Mouse (Mus musculus): ENCODE measurements at regions not wholly inside any gene's neighbourhood (a gene's known extent, or its start where the extent isn't known, plus 50 kb on each side); places are given as distances from the start of the nearest gene placed in this dataset.

DNA sequence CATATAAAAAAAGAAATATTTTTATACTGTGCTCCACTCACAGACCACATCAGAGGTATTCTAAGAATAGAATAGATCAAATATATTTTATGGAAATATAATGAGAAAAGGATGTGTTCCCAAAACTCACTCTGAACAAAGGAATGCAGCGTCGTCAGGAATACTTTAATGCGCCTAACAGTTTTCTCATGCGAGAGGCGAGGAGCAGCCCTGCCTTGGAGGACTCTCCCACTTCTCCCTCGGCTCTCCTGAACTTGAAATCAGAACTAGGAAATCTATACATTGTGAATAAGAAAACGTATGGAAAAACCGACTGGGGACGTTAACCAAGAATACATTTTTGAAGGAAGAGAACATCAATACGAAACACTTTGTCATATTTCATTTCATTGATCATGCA is 368.3 kb upstream of the Zeb2 start:
- Histone ChIP-seq H3K27me3 (replicated peaks; ENCODE audit: control insufficient read depth, insufficient read depth, low read length) (no peaks in the 10 kb centered on the region), H3K36me3 (ENCODE audit: control insufficient read depth, insufficient read depth, low read length) (no peaks in the 10 kb centered on the region), H3K27ac (ENCODE audit: low read depth, low read length) (no peak overlapping the region), H3K9ac (ENCODE audit: low read depth, low read length) (no peak overlapping the region), H3K4me3 (ENCODE audit: low read length) (no peak overlapping the region), H3K4me1 (ENCODE audit: control insufficient read depth, insufficient read depth, low read depth, low read length) (no peaks in the 10 kb centered on the region), H3K9me3 (ENCODE audit: control insufficient read depth, low read length) (no peaks in the 10 kb centered on the region), H3K4me2 (ENCODE audit: low read length) (no peak overlapping the region)
- WGBS: 74% methylated on average over 10 of the region's 10 CpGs
- ATAC-seq: no peak

- Histone ChIP-seq H3K4me2 (ENCODE audit: low read length) (no peak overlapping the region), H3K9ac (ENCODE audit: low read depth, low read length) (no peak overlapping the region), H3K27ac (ENCODE audit: low read depth, low read length) (no peak overlapping the region), H3K4me1 (ENCODE audit: control insufficient read depth, insufficient read depth, low read depth, low read length) (no peaks in the 10 kb centered on the region), H3K9me3 (ENCODE audit: control insufficient read depth, low read length) (no peaks in the 10 kb centered on the region), H3K36me3 (ENCODE audit: control insufficient read depth, insufficient read depth, low read length) (no peaks in the 10 kb centered on the region), H3K4me3 (ENCODE audit: low read length) (no peak overlapping the region), H3K27me3 (replicated peaks; ENCODE audit: control insufficient read depth, insufficient read depth, low read length) (no peaks in the 10 kb centered on the region)
- WGBS: 74% methylated on average over 2 of the region's 2 CpGs
- no peak for ATAC-seq
These were observed 363.5 kb upstream of the Zeb2 start for GRCm38 (mm10) chr2:45480671-45481070.

DNA sequence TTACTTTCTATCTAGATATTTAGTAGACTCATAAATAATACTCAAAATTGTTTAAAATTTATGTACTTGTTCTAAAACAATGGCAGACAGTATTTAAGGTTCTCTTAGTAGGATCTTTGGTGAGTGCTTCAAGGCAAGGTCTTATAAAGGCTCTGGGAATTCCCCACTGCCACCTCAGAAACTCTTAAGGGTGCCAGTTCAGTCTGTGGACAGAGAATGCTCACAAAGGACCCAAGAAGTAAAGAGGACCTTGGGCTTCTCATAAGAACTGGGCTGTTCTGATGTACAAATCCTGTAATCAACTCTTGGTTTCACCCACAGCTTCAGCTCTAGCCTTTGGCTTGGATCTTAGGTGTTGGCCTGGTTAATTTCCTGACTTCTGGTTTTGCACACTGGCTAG is 358.8 kb upstream of the Zeb2 start:
- H3K4me3 ChIP-seq (ENCODE audit: low read length): no peak overlapping the region
- no peaks in the 10 kb centered on the region for H3K9me3 ChIP-seq (ENCODE audit: control insufficient read depth, low read length)
- no peak overlapping the region for H3K4me2 ChIP-seq (ENCODE audit: low read length)
- H3K4me1 ChIP-seq (ENCODE audit: control insufficient read depth, insufficient read depth, low read depth, low read length): no peaks in the 10 kb centered on the region
- no peak overlapping the region for H3K27ac ChIP-seq (ENCODE audit: low read depth, low read length)
- no peak for ATAC-seq
- no peaks in the 10 kb centered on the region for H3K36me3 ChIP-seq (ENCODE audit: control insufficient read depth, insufficient read depth, low read length)
- H3K9ac ChIP-seq (ENCODE audit: low read depth, low read length): no peak overlapping the region
- H3K27me3 ChIP-seq (replicated peaks; ENCODE audit: control insufficient read depth, insufficient read depth, low read length): no peaks in the 10 kb centered on the region

DNA sequence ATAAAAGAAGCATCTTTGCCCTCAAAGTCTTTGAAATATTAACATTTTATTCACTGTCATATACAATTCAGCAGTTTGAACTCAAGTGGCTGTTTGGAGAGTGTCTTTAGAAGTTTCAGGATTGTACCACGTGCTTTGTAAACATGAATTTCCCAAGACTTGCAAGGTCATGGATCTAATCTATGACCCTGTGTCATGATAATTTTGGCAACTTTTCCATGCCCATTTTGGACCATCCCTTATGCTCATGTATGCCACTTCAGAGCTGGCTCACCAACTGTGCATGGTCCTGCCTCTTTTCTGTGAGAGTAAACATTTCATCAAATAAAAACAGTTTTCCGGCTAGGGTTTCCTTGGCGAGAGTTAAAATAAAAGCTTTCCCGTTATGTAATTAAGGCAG is 347.1 kb upstream of the Zeb2 start:
- ATAC-seq: no peak
- Histone ChIP-seq H3K9me3 (ENCODE audit: control insufficient read depth, low read length) (no peaks in the 10 kb centered on the region), H3K4me2 (ENCODE audit: low read length) (no peak overlapping the region), H3K4me1 (ENCODE audit: control insufficient read depth, insufficient read depth, low read depth, low read length) (no peaks in the 10 kb centered on the region), H3K27ac (ENCODE audit: low read depth, low read length) (no peak overlapping the region), H3K9ac (ENCODE audit: low read depth, low read length) (no peak overlapping the region), H3K36me3 (ENCODE audit: control insufficient read depth, insufficient read depth, low read length) (no peaks in the 10 kb centered on the region), H3K27me3 (replicated peaks; ENCODE audit: control insufficient read depth, insufficient read depth, low read length) (no peaks in the 10 kb centered on the region), H3K4me3 (ENCODE audit: low read length) (no peak overlapping the region)
- WGBS: 83% methylated on average over 4 of the region's 4 CpGs

GRCm38 (mm10) chr2:45459410-45459809 is 342.2 kb upstream of the Zeb2 start:
- Histone ChIP-seq H3K9me3 (ENCODE audit: control insufficient read depth, low read length) (no peaks in the 10 kb centered on the region), H3K27me3 (replicated peaks; ENCODE audit: control insufficient read depth, insufficient read depth, low read length) (no peaks in the 10 kb centered on the region), H3K36me3 (ENCODE audit: control insufficient read depth, insufficient read depth, low read length) (no peaks in the 10 kb centered on the region), H3K4me2 (ENCODE audit: low read length) (no peak overlapping the region), H3K4me3 (ENCODE audit: low read length) (no peak overlapping the region), H3K9ac (ENCODE audit: low read depth, low read length) (no peak overlapping the region), H3K27ac (ENCODE audit: low read depth, low read length) (no peak overlapping the region), H3K4me1 (ENCODE audit: control insufficient read depth, insufficient read depth, low read depth, low read length) (no peaks in the 10 kb centered on the region)
- no peak for ATAC-seq

DNA sequence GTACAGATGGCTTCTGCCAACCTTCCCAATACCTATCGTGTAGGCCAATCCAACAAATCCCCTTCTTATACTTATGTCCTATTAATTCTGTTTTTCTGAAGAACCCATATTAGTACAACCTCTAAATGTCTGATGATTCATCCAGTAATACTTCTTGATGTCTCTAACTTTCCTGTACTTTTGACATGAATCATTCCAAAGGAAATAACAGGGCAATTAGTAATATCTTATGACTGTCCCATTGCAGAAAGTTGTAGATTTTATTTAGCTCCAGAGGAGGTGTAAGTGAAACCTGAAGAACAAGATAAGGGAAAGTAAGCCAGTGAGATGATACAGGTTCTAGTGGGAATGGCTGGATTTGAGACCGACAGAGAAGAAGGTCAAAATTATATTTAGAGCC is 337.6 kb upstream of the Zeb2 start:
- 98% methylated on average over 2 of the region's 2 CpGs for WGBS
- Histone ChIP-seq H3K27ac (ENCODE audit: low read depth, low read length) (no peak overlapping the region), H3K9ac (ENCODE audit: low read depth, low read length) (no peak overlapping the region), H3K4me3 (ENCODE audit: low read length) (no peak overlapping the region), H3K36me3 (ENCODE audit: control insufficient read depth, insufficient read depth, low read length) (no peaks in the 10 kb centered on the region), H3K4me2 (ENCODE audit: low read length) (no peak overlapping the region), H3K27me3 (replicated peaks; ENCODE audit: control insufficient read depth, insufficient read depth, low read length) (no peaks in the 10 kb centered on the region), H3K4me1 (ENCODE audit: control insufficient read depth, insufficient read depth, low read depth, low read length) (no peaks in the 10 kb centered on the region), H3K9me3 (ENCODE audit: control insufficient read depth, low read length) (no peaks in the 10 kb centered on the region)
- no peak for ATAC-seq

GRCm38 (mm10) chr2:45439146-45439545 is 322.0 kb upstream of the Zeb2 start:
- no peak for ATAC-seq
- 62% methylated on average over 4 of the region's 4 CpGs for WGBS
- Histone ChIP-seq H3K9ac (ENCODE audit: low read depth, low read length) (no peak overlapping the region), H3K9me3 (ENCODE audit: control insufficient read depth, low read length) (no peaks in the 10 kb centered on the region), H3K27me3 (replicated peaks; ENCODE audit: control insufficient read depth, insufficient read depth, low read length) (no peaks in the 10 kb centered on the region), H3K36me3 (ENCODE audit: control insufficient read depth, insufficient read depth, low read length) (no peaks in the 10 kb centered on the region), H3K4me1 (ENCODE audit: control insufficient read depth, insufficient read depth, low read depth, low read length) (no peaks in the 10 kb centered on the region; the same call in 1 of the 2 replicates), H3K4me2 (ENCODE audit: low read length) (no peak overlapping the region), H3K27ac (ENCODE audit: low read depth, low read length) (no peak overlapping the region), H3K4me3 (ENCODE audit: low read length) (no peak overlapping the region)

- no peaks in the 10 kb centered on the region for H3K36me3 ChIP-seq (ENCODE audit: control insufficient read depth, insufficient read depth, low read length)
- H3K4me3 ChIP-seq (ENCODE audit: low read length): no peak overlapping the region
- no peak overlapping the region for H3K27ac ChIP-seq (ENCODE audit: low read depth, low read length)
- H3K9ac ChIP-seq (ENCODE audit: low read depth, low read length): no peak overlapping the region
- H3K4me2 ChIP-seq (ENCODE audit: low read length): no peak overlapping the region
- WGBS: 73% methylated on average over 9 of the region's 9 CpGs
- no peaks in the 10 kb centered on the region for H3K27me3 ChIP-seq (replicated peaks; ENCODE audit: control insufficient read depth, insufficient read depth, low read length)
- H3K9me3 ChIP-seq (ENCODE audit: control insufficient read depth, low read length): no peaks in the 10 kb centered on the region
- ATAC-seq: no peak
- H3K4me1 ChIP-seq (ENCODE audit: control insufficient read depth, insufficient read depth, low read depth, low read length): no peaks in the 10 kb centered on the region; the same call in 1 of the 2 replicates
These were observed 321.5 kb upstream of the Zeb2 start for GRCm38 (mm10) chr2:45438739-45439138.

DNA sequence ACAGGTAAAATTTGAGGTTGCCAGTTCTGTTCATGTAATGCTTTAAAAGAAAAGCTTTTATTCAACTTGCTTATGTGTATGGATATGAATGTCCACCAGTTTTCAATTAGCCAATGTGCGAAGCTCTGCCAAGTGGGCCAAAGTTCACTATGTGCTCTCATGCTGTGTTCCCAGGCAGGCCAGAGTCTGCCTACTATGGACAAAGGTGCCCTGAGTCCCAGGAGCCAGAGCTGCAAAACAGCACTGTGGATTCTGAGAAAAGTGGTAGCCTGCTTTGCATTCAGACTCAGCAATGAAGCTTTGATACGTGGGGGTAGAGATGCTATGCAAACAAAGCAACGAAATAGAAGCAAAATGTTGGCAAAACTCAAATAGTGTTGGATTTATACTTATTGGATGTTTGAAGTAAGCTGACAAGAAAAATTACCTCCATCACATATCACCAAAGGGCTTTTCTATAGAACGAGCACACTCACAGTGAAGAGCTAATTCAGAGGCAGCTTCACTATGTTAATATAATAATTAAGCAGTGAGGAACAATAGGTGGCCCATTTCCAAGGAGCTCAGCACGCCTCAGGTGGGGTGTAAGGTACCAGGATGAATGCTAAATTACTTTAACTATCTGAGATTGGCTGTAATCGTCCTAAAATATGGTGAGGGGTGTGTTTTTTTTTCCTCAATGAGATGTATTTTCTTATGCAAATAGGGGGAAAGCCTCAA is 318.2 kb upstream of the Zeb2 start:
- no peaks in the 10 kb centered on the region; the same call in 1 of the 2 replicates for H3K4me1 ChIP-seq (ENCODE audit: control insufficient read depth, insufficient read depth, low read depth, low read length)
- H3K27ac ChIP-seq (ENCODE audit: low read depth, low read length): no peak overlapping the region
- H3K9ac ChIP-seq (ENCODE audit: low read depth, low read length): no peak overlapping the region
- peak; percentile 82 for ATAC-seq
- H3K4me2 ChIP-seq (ENCODE audit: low read length): no peak overlapping the region
- WGBS: 39% methylated on average over 6 of the region's 6 CpGs
- no peak overlapping the region for H3K4me3 ChIP-seq (ENCODE audit: low read length)
- H3K9me3 ChIP-seq (ENCODE audit: control insufficient read depth, low read length): no peaks in the 10 kb centered on the region
- no peaks in the 10 kb centered on the region for H3K27me3 ChIP-seq (replicated peaks; ENCODE audit: control insufficient read depth, insufficient read depth, low read length)
- no peaks in the 10 kb centered on the region for H3K36me3 ChIP-seq (ENCODE audit: control insufficient read depth, insufficient read depth, low read length)

- H3K9ac ChIP-seq (ENCODE audit: low read depth, low read length): no peak overlapping the region
- no peaks in the 10 kb centered on the region for H3K36me3 ChIP-seq (ENCODE audit: control insufficient read depth, insufficient read depth, low read length)
- no peak overlapping the region for H3K4me2 ChIP-seq (ENCODE audit: low read length)
- no peaks in the 10 kb centered on the region for H3K27me3 ChIP-seq (replicated peaks; ENCODE audit: control insufficient read depth, insufficient read depth, low read length)
- no peak overlapping the region for H3K4me3 ChIP-seq (ENCODE audit: low read length)
- H3K4me1 ChIP-seq (ENCODE audit: control insufficient read depth, insufficient read depth, low read depth, low read length): no peaks in the 10 kb centered on the region; the same call in 1 of the 2 replicates
- no peaks in the 10 kb centered on the region for H3K9me3 ChIP-seq (ENCODE audit: control insufficient read depth, low read length)
- no peak for ATAC-seq
- 81% methylated on average over 5 of the region's 5 CpGs for WGBS
- no peak overlapping the region for H3K27ac ChIP-seq (ENCODE audit: low read depth, low read length)
These were observed 317.6 kb upstream of the Zeb2 start for GRCm38 (mm10) chr2:45434789-45435188.
